Mouse (Mus musculus) CH12.LX (cell line): ENCODE results near the gene Gsdma2. TPM values are rescaled to one million over a fixed set of nuclear protein-coding genes. Genes with fewer than 3 reads are reported as not detected.

Experiments
- DNase-seq: peaks from one replicate; pipeline ENCODE4 v3.0.0-alpha.2; 2013; ENCODE audit errors: extremely low read depth
- H3K27ac ChIP-seq: 2 replicates; pipeline ENCODE4 v1.5.1; 2012; ENCODE audit warnings: low read depth, mild to moderate bottlenecking, control low read depth, moderate library complexity; ENCODE audit not compliant: insufficient read depth
- H3K27me3 ChIP-seq: replicated peaks from 2 replicates; pipeline ENCODE3; 2012; ENCODE audit warnings: inconsistent platforms
- H3K36me3 ChIP-seq, 2 experiments: replicated peaks in 1 of 2; 2 replicates each; pipeline versions ENCODE3 to v1.6.1; 2012; ENCODE audit warnings: inconsistent platforms in 1 of 2, low read length in 1 of 2, mild to moderate bottlenecking in 1 of 2, mixed read lengths in 1 of 2, moderate library complexity in 1 of 2; ENCODE audit not compliant: control insufficient read depth in 1 of 2, insufficient read depth in 1 of 2
- H3K4me1 ChIP-seq, 2 experiments: 2 replicates each; pipeline ENCODE4 v1.6.1; 2012; ENCODE audit warnings: inconsistent platforms in 1 of 2, moderate library complexity in 1 of 2; ENCODE audit not compliant: insufficient read depth in 2 of 2, control insufficient read depth in 1 of 2
- H3K4me2 ChIP-seq: 2 replicates; pipeline ENCODE4 v1.6.1; 2012; ENCODE audit warnings: low read depth, mild to moderate bottlenecking, control low read depth; ENCODE audit not compliant: poor library complexity, insufficient read depth, severe bottlenecking
- H3K4me3 ChIP-seq, 3 experiments: fragments of 150-350 bp in 1 of 3; sonication (generic) in 1 of 3; replicated peaks in 1 of 3; 2 replicates each; pipeline versions ENCODE3 to v1.5.1; 2011 to 2012; ENCODE audit warnings: low read depth in 2 of 3, low read length in 2 of 3, mild to moderate bottlenecking in 2 of 3, moderate library complexity in 2 of 3, control low read depth in 1 of 3, improper control_type of control experiment in 1 of 3, inconsistent platforms in 1 of 3, mixed read lengths in 1 of 3; ENCODE audit not compliant: poor library complexity in 1 of 3
- H3K79me2 ChIP-seq: replicated peaks from 2 replicates; pipeline ENCODE4 v1.6.1; 2012; ENCODE audit warnings: mild to moderate bottlenecking, moderate library complexity; ENCODE audit not compliant: control insufficient read depth, poor library complexity, insufficient read depth, severe bottlenecking; ENCODE audit errors: extremely low read depth
- H3K9ac ChIP-seq: 2 replicates; pipeline ENCODE4 v1.6.1; 2012; ENCODE audit warnings: low read depth, mild to moderate bottlenecking, control low read depth, moderate library complexity; ENCODE audit not compliant: insufficient read depth
- H3K9me3 ChIP-seq: replicated peaks from 2 replicates; pipeline ENCODE3; 2012; ENCODE audit warnings: low read length, inconsistent platforms, mixed read lengths
- BHLHE40 ChIP-seq: IDR thresholded peaks from 2 replicates; pipeline ENCODE4 v1.6.1; 2011; ENCODE audit warnings: mild to moderate bottlenecking, low read depth, low read length, improper control_type of control experiment
- CTCF ChIP-seq, 2 experiments: IDR thresholded peaks in 1 of 2; conservative IDR thresholded peaks in 1 of 2; 2 replicates each; pipeline ENCODE4 v1.5.1; 2011 to 2012; ENCODE audit warnings: low read depth in 2 of 2, low read length in 2 of 2, improper control_type of control experiment in 1 of 2, inconsistent platforms in 1 of 2, mild to moderate bottlenecking in 1 of 2, moderate library complexity in 1 of 2
- ELF1 ChIP-seq: IDR thresholded peaks from 2 replicates; pipeline ENCODE4 v1.6.1; 2014; ENCODE audit warnings: low read depth, mild to moderate bottlenecking, inconsistent platforms, low read length, improper control_type of control experiment
- EP300 ChIP-seq: IDR thresholded peaks from 2 replicates; pipeline ENCODE4 v1.6.1; 2011; ENCODE audit warnings: low read length, improper control_type of control experiment
- ETS1 ChIP-seq: conservative IDR thresholded peaks from 2 replicates; pipeline ENCODE4 v1.6.1; 2012; ENCODE audit warnings: low read depth, mild to moderate bottlenecking, inconsistent platforms, low read length, improper control_type of control experiment, moderate library complexity
- GABPA ChIP-seq: IDR thresholded peaks from 2 replicates; pipeline ENCODE4 v1.6.1; 2012; ENCODE audit warnings: low read depth, low read length, improper control_type of control experiment, inconsistent platforms; ENCODE audit not compliant: insufficient replicate concordance
- JUN ChIP-seq: IDR thresholded peaks from 2 replicates; pipeline ENCODE4 v1.6.1; 2011; ENCODE audit warnings: low read depth, mild to moderate bottlenecking, low read length, improper control_type of control experiment, moderate library complexity; ENCODE audit not compliant: insufficient read depth
- JUND ChIP-seq: conservative IDR thresholded peaks from 2 replicates; pipeline ENCODE4 v1.6.1; 2011; ENCODE audit warnings: low read depth, low read length, improper control_type of control experiment
- MYC ChIP-seq: IDR thresholded peaks from 2 replicates; pipeline ENCODE4 v1.6.1; 2011; ENCODE audit warnings: low read depth, mild to moderate bottlenecking, improper control_type of control experiment, low read length
- NRF1 ChIP-seq: IDR thresholded peaks from 2 replicates; pipeline ENCODE4 v1.6.1; 2014; ENCODE audit warnings: low read depth, mild to moderate bottlenecking, inconsistent platforms, low read length, improper control_type of control experiment, moderate library complexity
- POLR2A ChIP-seq: IDR thresholded peaks from 2 replicates; pipeline ENCODE4 v1.6.1; 2011; ENCODE audit warnings: low read depth, mild to moderate bottlenecking, improper control_type of control experiment, low read length
- RCOR1 ChIP-seq: conservative IDR thresholded peaks from 2 replicates; pipeline ENCODE4 v1.6.1; 2012; ENCODE audit warnings: low read depth, mild to moderate bottlenecking, inconsistent platforms, low read length, improper control_type of control experiment
- TBP ChIP-seq: conservative IDR thresholded peaks from 2 replicates; pipeline ENCODE4 v1.6.1; 2011; ENCODE audit warnings: low read depth, low read length, improper control_type of control experiment
- UBTF ChIP-seq: IDR thresholded peaks from 2 replicates; pipeline ENCODE4 v1.6.1; 2012; ENCODE audit warnings: low read depth, mild to moderate bottlenecking, inconsistent platforms, low read length, improper control_type of control experiment, moderate library complexity
- USF1 ChIP-seq: IDR thresholded peaks from 2 replicates; pipeline ENCODE4 v1.6.1; 2014; ENCODE audit warnings: low read depth, mild to moderate bottlenecking, inconsistent platforms, low read length, improper control_type of control experiment
- USF2 ChIP-seq: conservative IDR thresholded peaks from 2 replicates; pipeline ENCODE4 v1.6.1; 2011; ENCODE audit warnings: low read depth, low read length, improper control_type of control experiment
- ZKSCAN1 ChIP-seq: IDR thresholded peaks from 2 replicates; pipeline ENCODE4 v1.6.1; 2012; ENCODE audit warnings: low read depth, inconsistent platforms, low read length, improper control_type of control experiment, borderline replicate concordance
- dilution Hi-C: fragments of 300-500 bp; cut with MboI; formaldehyde crosslinking; loops from 2 replicates; pipeline ENCODE4 v1.14.3; 2020; ENCODE audit warnings: low sequenced_read_pairs; ENCODE audit not compliant: extremely low pct_unique_long_range_greater_than_20kb, extremely low pct_ligation_motif_present
- in situ Hi-C: fragments of 300-500 bp; cut with MboI; formaldehyde crosslinking; loops from 3 replicates; pipeline ENCODE4 v1.14.3; 2019; ENCODE audit warnings: low sequenced_read_pairs, low pct_ligation_motif_present, low pct_unique_long_range_greater_than_20kb, mixed read lengths
- polyA plus RNA-seq: library from polyadenylated mRNA; unstranded; fragments of >175 nt; gene quantifications from 2 replicates; pipeline ENCODE4 v1.2.1, GENCODE M21; 2012; ENCODE audit warnings: low read depth; ENCODE audit not compliant: insufficient read length
- total RNA-seq, 2 experiments: library from RNA; depleted of rRNA; stranded (reverse); fragments of 300-350 nt in 1 of 2; fragments of >200 nt in 1 of 2; gene quantifications; 2 replicates each; pipeline ENCODE4 v1.2.3; 2012 to 2014

Gsdma2 gene
- total and polyA plus RNA-seq, 3 experiments = not detected

DNA sequence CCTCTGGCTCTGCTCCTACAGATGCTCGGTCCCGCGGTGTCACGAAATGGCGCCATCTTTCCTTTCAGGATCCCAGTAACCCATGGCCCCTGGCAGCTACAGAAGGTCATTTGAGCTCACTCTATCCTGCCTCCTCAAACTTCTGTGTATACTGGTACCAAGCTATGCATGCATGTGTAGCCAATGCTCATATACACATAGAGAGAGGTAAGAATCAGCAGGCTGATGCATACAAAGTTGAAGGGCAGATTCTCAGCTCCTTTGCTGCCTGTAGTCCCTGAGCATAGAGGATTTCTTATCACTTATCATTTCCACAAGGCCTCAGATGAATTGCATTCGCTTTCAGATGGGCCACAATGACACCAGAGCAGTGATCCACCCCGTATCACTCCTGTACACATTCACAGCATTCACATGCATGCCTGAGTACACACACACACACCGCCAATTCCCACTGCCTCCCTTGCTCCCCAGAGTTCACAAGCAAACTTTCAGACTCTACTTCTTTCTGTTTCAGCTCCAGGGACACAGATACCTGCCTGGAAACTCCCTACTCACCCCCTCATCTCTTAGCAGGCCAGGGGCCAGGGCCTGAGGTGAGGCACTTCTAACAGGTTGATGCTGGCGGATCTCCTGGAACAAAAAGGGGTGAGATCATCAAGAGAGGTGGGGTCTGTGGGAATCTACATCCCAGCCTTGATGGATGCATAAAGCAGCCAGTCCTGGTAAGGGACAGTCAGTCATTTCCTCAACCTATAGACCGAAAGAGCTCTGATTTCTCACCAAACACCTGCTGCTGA is 20.7 kb upstream of the Gsdma2 start, which contains the start of the genes Gm12355 and Gsdma3:
Gene Gm12355, minus strand, starts transcription at position 51 of the 800 bp plus-strand sequence.
Gene Gsdma3, plus strand, starts transcription at position 750 of the 800 bp plus-strand sequence.
- Histone ChIP-seq H3K9me3 (peaks cover 14% of the 10 kb centered on the region), H3K27ac (no peak within 1 kb of the TSS), H3K4me1 (no peaks in the 10 kb centered on the region), H3K79me2 (no peaks in the 10 kb centered on the region), H3K9ac (no peak within 1 kb of the TSS), H3K4me3 (no peak within 1 kb of the TSS), H3K4me2 (no peak within 1 kb of the TSS), H3K27me3 (peaks cover 42% of the 10 kb centered on the region), H3K36me3 (no peaks in the 10 kb centered on the region)
- dilution Hi-C loops (no loop called here), in situ Hi-C loops (loop anchor here (25.0 kb wide), 1 partner anchor 289 kb away; the partner anchor contains the start of genes Neurod2 and Ppp1r1b)
- DNase-seq = no peak
- no peak for TF ChIP-seq JUN
- TF ChIP-seq BHLHE40 = no peak
- no peak for TF ChIP-seq USF2
- TF ChIP-seq USF1 = no peak
- no peak for TF ChIP-seq NRF1
- TF ChIP-seq ELF1 = no peak
- no peak for TF ChIP-seq UBTF
- TF ChIP-seq RCOR1 = no peak

DNA sequence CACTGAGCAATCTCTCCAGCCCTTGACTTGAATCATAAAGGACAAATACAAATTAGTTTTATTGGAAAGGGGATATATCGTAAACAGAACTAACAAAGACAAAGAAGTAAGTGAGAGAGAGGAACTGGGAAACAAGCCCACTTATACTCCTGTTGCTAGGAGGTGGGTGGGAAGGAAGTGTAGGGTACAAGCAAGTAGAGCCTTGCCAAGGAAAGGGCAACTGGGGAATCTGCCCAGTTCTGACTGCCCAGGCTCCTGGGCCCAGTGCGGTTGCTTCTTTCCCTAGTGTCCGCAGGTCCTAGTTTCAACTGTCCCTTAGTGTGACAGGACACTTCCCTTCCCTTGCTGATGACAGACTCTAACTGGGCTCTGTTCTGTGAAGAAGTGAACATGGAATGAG is 17.9 kb upstream of the Gsdma2 start:
- Histone ChIP-seq H3K4me2 (no peak overlapping the region), H3K36me3 (no peaks in the 10 kb centered on the region), H3K27me3 (peaks cover 58% of the 10 kb centered on the region), H3K4me1 (no peaks in the 10 kb centered on the region), H3K27ac (no peak overlapping the region), H3K9me3 (peaks cover 4% of the 10 kb centered on the region), H3K9ac (no peak overlapping the region), H3K4me3 (no peak overlapping the region), H3K79me2 (no peaks in the 10 kb centered on the region)
- in situ Hi-C loops = loop anchor here (25.0 kb wide), 1 partner anchor 291 kb away; the partner anchor contains the start of genes Neurod2 and Ppp1r1b
- dilution Hi-C loops = no loop called here
- no peak for TF ChIP-seq CTCF (conservative IDR thresholded peaks at IDR 0.05 in 1 of 2, IDR thresholded peaks at IDR 0.05 in 1 of 2; ENCODE audit: low read depth in 2 of 2, low read length in 2 of 2)
- TF ChIP-seq ETS1 = no peak
- TF ChIP-seq POLR2A = no peak
- no peak for TF ChIP-seq UBTF
- no peak for TF ChIP-seq NRF1
- TF ChIP-seq EP300 = no peak
- no peak for TF ChIP-seq JUND
- TF ChIP-seq TBP = no peak
- TF ChIP-seq GABPA = no peak
- no peak for TF ChIP-seq MYC
- TF ChIP-seq ZKSCAN1 = no peak
- TF ChIP-seq USF2 = no peak
- DNase-seq = no peak
